Mouse (Mus musculus): ENCODE data around the gene Pafah1b1.
A peak's percentile ranks its signal among the peaks of the same experiment; 100 is the strongest.

Gene Pafah1b1

DNA sequence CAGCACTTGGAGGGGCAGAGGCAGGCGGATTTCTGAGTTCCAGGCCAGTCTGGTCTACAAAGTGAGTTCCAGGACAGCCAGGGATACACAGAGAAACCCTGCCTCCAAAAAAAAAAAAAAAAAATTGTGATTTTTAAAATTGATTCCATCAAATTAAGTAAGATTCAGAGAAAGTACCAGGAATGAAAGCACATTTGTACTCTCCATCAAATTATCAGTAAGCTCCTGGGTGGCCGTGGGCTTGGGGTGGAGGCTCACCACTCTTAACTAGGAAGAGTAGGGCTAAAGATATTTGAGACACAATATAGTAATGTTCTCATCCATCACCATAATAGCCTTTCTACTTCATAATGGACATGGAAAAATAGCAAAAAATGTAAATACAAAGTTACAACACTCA, 3.3 kb downstream of the Pafah1b1 start:
- no peak for DNase-seq (ENCODE audit: low read depth, low spot score)

- DNase-seq (ENCODE audit: low read depth, low spot score): peak; percentile 83
Observed at GRCm38 (mm10) chr11:74720668-74721067, 3.8 kb downstream of the Pafah1b1 start.

- no peak for DNase-seq (ENCODE audit: low read depth, low spot score)
Observed at GRCm38 (mm10) chr11:74715971-74716525, 8.4 kb downstream of the Pafah1b1 start.

- peak; percentile 76 for DNase-seq (ENCODE audit: low read depth, low spot score)
Observed at GRCm38 (mm10) chr11:74710671-74711070, 13.8 kb downstream of the Pafah1b1 start.

DNA sequence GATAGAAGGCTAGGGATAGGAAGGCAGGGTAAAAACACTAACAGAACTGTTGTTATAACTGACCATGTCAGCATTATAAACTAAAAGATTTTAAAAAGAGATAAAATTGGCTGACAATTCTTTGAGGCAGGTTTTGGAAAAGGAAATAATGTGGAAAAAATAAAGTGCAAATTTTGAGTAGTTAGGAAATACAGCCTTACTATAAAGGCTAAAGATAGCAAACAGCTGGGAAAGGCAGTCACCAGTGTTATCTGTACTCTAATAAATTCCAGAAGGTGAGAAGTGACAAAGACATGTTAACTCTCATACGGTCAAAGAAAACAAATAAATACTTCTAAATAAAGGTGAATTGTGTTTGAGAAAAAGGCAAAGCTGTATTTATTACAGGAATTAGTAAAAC, 15.7 kb downstream of the Pafah1b1 start:
- DNase-seq (ENCODE audit: low read depth, low spot score): no peak

- DNase-seq (ENCODE audit: low read depth, low spot score): no peak
Observed at GRCm38 (mm10) chr11:74704068-74704467, 20.4 kb downstream of the Pafah1b1 start.

GRCm38 (mm10) chr11:74699505-74699904, 25.0 kb downstream of the Pafah1b1 start:
- DNase-seq (ENCODE audit: low read depth, low spot score): no peak

DNA sequence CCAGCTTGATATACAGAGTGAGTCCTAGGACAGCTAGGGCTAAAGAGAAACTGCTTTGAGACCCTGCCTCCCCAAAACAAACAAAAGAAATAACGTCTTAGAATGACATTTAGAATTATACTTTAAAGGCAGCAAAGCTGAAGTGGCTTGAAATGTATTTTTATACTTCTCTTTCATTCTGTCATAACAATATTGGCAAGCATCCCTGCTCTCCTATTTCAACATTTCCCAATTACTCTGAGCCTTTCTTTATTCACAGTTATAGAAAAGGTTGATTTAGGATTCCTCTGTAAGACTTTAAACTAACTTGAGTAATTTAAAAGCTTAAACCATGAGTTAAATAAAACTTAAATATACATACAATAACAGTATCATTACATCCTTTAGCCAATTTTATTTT, 32.3 kb downstream of the Pafah1b1 start:
- DNase-seq (ENCODE audit: low read depth, low spot score): no peak

DNA sequence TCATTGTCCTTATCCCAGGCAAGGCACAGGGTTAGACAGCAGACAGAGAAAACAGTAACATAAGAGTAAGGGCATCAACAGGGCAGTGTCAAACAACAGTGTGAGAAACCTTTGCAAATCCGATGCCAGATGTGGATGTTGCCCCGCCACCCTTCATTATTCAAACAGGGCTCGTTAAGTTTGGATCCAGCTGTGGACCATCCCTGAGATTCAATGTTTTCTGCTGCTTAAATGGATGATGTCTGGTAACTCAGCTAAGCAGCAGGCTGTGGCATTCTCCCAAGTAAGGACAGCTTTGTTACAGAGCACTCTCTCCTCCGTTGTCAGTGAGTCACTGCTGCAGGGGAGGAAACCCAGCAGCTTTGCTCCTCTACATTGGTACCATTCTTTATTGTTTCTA, 49.3 kb downstream of the Pafah1b1 start:
- DNase-seq (ENCODE audit: low read depth, low spot score): no peak

GRCm38 (mm10) chr11:74674713-74675112, 49.8 kb downstream of the Pafah1b1 start:
- no peak for DNase-seq (ENCODE audit: low read depth, low spot score)

GRCm38 (mm10) chr11:74673561-74673960, 50.9 kb downstream of the Pafah1b1 start:
- DNase-seq (ENCODE audit: low read depth, low spot score): no peak

GRCm38 (mm10) chr11:74672901-74673513, 51.5 kb downstream of the Pafah1b1 start:
- no peak for DNase-seq (ENCODE audit: low read depth, low spot score)

- DNase-seq (ENCODE audit: low read depth, low spot score): no peak
Observed at GRCm38 (mm10) chr11:74671839-74672238, 52.6 kb downstream of the Pafah1b1 start.

DNA sequence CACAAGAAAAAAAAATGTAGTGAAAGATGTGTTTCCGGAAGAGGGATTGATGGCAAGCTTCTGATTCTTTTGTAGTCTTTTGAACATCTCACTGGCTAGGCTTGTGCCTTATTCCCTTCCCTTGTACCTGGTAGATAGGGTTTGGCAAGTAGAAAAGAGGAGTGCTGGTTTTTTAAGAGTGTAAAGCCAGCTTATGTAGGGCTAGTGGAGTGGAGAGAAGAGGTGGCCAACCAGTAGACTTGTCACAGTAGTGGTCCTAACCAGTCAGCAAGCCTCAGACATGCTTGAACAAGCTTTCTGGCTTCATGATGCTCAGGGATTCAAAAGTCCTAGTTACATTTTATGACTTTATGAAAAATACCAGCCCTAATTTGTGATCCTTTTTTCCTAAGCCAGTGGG, 53.5 kb downstream of the Pafah1b1 start:
- no peak for DNase-seq (ENCODE audit: low read depth, low spot score)

DNA sequence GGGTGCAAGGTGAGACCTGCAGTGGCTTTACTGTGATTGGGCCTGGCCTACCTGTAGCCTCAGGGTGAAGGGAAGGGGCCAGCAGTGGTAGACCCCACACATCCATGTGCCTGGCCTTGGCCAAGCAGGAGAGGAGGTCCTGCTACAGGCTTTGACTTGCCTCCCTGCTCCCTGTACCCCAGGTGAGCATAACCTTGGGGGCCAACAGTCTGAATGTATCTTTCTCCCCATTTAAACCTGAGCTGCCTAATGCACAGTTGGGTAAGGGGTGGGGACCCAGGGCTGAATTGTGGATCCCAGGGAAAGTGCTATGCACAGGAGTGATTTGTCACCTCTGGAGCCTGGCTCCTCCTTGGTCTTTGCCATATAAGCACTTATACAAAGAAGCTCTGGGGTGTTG, 54.3 kb downstream of the Pafah1b1 start:
- no peak for DNase-seq (ENCODE audit: low read depth, low spot score)

- DNase-seq (ENCODE audit: low read depth, low spot score): no peak
Observed at GRCm38 (mm10) chr11:74668971-74669370, 55.5 kb downstream of the Pafah1b1 start.

DNA sequence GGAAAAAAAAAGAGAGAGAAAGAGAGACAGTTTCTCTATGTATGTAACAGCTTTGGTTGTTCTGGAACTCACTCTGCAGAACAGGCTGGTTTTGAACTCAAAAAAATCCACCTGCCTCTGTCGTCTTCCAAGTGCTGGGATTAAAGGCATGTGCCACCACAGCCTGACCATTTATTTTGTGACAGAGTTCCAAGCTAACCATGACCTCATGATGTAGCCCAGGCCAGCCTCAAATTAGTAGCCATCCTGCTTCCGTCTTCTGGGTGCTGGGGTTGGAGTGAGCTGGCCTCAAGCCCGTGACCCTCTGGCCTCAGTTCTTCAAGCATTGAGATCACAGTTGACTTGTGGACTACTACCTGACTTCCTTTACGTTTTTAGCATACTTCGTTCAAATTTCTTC, 56.0 kb downstream of the Pafah1b1 start:
- no peak for DNase-seq (ENCODE audit: low read depth, low spot score)

- no peak for DNase-seq (ENCODE audit: low read depth, low spot score)
Observed at GRCm38 (mm10) chr11:74667582-74668010, 56.9 kb downstream of the Pafah1b1 start.

- no peak for DNase-seq (ENCODE audit: low read depth, low spot score)
Observed at GRCm38 (mm10) chr11:74666776-74667581, 57.5 kb downstream of the Pafah1b1 start.

DNA sequence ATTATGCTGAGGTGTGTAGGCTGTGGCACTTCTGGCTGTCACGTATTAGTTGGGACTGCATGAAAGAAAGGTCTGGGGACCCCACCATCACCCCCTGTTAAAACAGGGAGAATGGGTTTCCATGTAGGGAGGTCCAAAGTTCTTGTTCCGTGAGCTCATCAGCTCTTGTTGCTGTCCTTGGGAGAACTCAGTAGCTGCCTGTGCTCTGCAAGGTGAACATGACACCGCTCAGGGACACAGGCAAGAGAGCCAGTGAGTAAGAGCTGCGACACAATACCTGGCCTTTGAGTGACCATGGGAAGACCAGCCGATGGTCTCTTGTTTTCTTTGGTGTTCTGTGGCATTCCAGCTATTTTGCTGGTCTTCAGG, 58.2 kb downstream of the Pafah1b1 start:
- no peak for DNase-seq (ENCODE audit: low read depth, low spot score)

GRCm38 (mm10) chr11:74665631-74666283, 58.7 kb downstream of the Pafah1b1 start:
- no peak for DNase-seq (ENCODE audit: low read depth, low spot score)

DNA sequence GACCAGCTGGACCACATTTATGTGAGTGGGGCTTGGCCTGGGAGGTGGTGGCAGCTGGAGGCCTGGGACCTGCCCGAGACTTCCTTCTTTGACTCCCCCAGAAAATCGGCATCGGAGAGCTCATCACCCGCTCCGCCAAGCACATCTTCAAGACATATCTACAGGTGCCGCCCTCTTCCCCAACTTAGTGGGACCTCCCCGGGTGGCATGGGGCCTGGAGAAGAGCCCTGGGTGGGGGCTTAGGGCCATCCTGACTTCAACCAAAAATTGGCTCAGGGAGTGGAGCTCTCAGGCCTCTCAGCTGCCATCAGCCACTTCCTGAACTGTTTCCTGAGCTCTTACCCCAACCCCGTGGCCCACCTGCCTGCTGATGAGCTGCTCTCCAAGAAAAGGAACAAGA, 59.6 kb downstream of the Pafah1b1 start:
- DNase-seq (ENCODE audit: low read depth, low spot score): no peak

Measured in R1 (cell line).